Mouse (Mus musculus) mouse embryonic stem cell (cell line): Measurements from ENCODE around the gene Abcb1a.
"Not testable (repeated sequence)": the region's sequence is repeated elsewhere in the genome, so short reads cannot be mapped to it uniquely, and the experiment has no call there.

ENCODE experiments used
- in situ Hi-C, 2 experiments: fragments of 300-500 bp; cut with MboI; formaldehyde crosslinking; loops; 1 replicate in 1 of 2; 3 replicates in 1 of 2; pipeline ENCODE4 v1.14.3; 2019 to 2020; ENCODE audit warnings: low sequenced_read_pairs in 2 of 2, low pct_unique_long_range_greater_than_20kb in 1 of 2, mixed read lengths in 1 of 2; ENCODE audit not compliant: unreplicated experiment in 1 of 2

The Abcb1a gene

DNA sequence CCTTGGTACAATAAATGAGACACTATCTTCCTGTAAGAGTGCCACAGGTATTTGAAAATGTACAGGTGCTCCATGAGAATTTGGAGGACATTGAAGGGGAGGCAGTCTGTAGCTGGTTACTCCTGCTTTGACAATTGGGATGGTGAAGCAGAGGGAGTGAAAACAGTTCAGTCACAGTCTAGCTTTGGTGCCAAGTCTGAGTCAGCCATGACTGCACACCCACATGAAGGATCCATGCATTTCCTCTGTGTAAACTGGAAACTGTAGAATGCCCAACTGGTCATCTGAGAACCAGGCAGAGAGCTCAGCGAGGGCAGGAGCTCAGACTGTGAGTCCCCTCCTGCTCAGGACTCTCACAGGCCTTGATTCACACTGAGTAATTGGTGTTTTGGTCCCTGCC is 59.7 kb downstream of the Abcb1a start:
- in situ Hi-C loops = no loop called here

DNA sequence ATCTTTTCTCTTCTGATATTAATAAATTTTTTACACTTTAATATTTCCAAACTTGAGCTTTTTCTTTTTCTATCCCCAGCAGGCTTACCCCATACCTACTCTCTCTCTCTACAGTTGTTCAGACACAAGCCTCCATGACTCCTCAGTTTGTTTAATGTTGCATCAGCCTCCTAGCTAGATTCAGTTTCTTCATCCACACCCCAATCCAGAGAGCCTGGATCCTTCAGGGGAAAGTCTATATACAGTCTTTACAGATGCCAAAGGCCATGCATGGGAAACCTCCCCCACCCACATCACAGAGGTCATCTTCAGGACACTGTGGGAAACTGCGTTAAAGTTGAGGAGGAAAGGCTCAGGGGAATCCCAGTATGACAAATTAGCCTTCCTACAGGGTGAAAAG is 62.3 kb downstream of the Abcb1a start:
- in situ Hi-C loops = no loop called here

DNA sequence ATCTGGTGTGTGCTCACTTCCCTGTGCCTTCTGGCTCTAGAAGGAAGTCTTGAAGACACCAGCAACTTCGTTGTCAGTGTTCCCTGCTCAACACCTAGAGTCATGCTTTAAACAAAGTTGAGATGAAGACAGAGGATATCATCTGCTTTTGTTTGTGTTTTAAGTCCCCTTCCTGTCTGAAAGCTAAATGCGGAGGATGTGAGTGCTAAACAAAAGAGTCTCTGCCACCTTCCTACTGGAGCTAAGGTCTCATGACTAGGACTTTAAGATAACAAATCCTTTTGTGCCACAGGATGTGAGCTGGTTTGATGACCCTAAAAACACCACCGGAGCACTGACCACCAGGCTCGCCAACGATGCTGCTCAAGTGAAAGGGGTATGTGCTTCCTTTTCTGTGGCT is 63.0 kb downstream of the Abcb1a start:
- in situ Hi-C loops = no loop called here

DNA sequence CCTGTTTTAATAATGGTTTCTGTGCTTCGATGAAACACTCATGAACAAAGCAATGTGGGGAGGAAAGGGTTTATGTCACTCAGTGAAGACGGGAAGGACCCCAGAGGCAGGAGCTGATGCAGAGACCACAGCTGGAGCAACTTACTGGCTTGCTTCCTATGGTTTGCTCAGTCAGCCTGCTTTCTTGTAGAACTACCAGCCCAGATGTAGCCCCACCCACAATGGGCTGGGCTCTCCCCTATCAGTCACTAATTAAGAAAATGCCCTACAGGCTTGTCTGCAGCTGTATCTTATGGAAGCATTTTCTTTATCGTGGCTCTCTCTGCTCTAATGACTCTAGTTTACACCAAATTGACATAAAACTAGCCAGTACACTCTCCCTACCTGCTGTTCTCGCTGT is 67.9 kb downstream of the Abcb1a start:
- in situ Hi-C loops = no loop called here

DNA sequence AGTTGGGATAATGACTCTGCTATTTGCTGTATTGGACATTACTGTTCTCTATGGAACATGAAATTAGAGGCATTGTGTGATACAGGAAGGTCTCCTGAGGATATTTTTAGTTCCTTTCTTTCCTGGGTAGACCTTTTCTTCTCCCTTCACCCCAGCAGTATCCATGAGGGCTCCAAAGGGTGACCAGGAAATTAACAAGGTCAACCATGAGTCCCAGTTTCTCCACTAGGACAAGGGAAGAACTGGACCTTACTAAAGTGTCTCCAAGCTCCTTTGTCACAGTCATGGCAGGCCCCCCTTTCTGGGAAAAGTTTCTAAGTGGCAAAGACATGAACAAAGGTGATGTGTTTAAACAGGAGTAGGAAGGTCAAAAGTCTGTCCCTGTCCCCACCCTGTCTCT is 72.8 kb downstream of the Abcb1a start:
- in situ Hi-C loops = loop anchor here in 1 of 2 experiments (10.0 kb wide), 1 partner anchor 112 kb away; no protein-coding TSS in a partner anchor

DNA sequence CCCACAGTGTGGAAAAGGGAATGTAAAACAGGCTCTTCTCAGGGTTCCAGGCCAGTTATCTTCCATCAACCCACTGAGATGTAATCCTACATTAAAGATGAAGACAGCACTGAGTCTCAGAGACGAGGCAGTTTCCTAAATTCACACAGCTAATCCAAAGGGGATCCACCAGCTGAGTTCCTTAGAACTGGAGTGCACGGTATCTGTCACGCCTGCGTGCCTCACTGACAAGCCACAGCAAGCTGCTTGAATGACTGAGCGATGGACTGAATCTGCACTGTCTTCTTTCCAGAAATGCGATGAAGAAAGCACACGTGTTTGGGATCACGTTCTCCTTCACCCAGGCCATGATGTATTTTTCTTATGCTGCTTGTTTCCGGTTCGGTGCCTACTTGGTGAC is 73.4 kb downstream of the Abcb1a start:
- in situ Hi-C loops = loop anchor here in 1 of 2 experiments (10.0 kb wide), 1 partner anchor 111 kb away; no protein-coding TSS in a partner anchor

DNA sequence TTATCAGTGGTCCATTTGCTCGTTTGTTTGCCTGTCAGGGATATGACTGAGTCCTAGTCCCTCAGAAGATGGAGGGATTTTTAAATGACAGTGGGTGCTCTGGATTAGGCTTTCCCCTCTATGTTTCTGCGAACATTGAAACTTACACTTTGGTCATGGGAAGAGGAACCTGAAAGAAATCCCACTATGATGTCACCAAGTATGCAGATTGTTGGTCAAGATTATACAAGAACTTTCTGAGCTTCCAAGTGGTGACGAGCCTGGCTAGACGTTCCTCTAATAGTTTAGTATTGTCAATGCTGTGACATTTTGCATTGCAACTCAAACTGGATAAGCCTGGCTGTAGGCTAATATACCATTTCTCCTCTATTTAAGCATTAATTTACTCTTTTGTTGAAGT is 76.5 kb downstream of the Abcb1a start:
- in situ Hi-C loops = loop anchor here in 1 of 2 experiments (10.0 kb wide), 1 partner anchor 108 kb away; no protein-coding TSS in a partner anchor

DNA sequence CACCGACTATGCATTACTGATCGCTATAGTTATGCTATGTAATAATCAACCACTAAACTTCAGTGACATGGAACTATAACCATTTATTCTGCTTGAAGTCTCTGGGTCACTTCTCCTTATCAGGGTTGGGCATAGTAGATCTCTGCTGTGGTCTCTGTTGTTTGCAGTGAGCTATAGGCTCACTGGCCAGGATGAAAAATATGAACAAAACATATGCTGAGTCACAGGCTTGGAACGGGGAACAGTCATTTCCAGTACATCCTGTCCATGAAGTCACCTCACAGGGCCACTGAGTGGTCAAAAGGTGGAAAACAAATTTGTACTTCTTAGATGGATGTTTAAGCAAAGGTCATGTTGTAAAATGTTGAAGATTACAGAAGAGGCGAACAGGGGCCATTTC is 77.2 kb downstream of the Abcb1a start:
- in situ Hi-C loops = loop anchor here in 1 of 2 experiments (10.0 kb wide), 1 partner anchor 108 kb away; no protein-coding TSS in a partner anchor

DNA sequence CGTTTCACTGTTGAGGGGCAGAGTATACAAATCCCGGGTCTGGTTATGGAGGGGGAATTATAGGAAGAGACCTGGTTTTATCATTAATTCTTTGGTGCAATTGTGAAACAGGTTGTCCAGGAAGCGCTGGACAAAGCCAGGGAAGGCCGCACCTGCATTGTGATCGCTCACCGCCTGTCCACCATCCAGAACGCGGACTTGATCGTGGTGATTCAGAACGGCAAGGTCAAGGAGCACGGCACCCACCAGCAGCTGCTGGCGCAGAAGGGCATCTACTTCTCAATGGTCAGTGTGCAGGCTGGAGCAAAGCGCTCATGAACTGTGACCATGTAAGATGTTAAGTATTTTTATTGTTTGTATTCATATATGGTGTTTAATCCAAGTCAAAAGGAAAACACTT is 87.4 kb downstream of the Abcb1a start:
- in situ Hi-C loops = not testable (repeated sequence)

DNA sequence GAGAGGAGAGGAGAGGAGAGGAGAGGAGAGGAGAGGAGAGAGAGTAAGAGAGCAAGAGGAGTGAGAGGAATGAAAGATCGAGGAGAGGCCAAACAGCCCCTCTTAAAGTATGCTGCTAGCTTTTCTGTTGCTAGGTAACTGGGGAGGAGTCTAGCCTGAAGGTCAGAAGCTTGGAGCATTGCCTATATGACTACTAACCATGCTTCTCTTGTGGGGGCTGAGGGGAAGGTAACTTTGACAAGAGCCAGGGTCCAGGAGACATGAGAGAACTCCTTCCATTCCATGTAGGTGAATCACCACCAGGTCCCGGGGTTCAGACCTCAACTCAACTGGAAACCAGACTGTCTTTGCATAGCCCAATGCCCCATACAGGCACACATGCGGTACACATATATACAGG is 113.0 kb downstream of the Abcb1a start:
- in situ Hi-C loops = no loop called here

DNA sequence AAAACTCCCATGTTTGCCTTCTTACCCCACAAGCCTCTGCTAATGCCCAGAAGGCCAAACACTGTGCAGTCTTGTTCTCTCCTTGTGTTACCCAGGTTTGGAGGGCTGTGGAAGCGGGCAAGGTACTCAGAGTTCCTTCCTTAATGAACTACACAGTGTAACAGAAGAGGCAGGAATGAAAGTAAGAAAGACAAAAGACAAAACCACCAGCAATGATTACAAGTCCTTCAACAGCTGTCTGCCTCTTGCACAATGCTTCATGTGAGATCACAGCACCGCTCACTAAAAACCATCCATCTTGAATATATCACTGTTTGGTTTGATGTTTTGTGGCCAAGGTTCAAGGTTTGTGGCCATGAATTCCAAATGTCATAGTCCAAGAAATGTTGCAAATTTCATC is 118.4 kb downstream of the Abcb1a start:
- in situ Hi-C loops = no loop called here

DNA sequence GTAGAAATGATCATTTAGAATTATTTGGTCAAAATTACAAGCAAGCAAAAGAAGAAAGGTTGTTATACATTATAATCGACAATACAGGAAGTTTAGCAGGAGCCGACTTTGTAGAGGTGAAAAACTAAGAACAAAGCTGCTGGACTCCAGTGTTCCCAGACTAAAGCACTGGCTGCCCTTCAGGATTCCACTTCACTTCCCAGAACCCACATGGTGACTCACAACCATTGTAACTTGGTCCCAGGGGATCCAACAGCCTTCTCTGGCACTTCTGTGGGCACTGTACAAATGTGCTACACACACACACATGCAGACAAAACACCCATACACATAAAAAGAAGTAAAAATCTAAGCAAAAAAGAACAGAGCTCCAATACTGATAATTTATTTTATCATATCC is 118.9 kb downstream of the Abcb1a start:
- in situ Hi-C loops = no loop called here

DNA sequence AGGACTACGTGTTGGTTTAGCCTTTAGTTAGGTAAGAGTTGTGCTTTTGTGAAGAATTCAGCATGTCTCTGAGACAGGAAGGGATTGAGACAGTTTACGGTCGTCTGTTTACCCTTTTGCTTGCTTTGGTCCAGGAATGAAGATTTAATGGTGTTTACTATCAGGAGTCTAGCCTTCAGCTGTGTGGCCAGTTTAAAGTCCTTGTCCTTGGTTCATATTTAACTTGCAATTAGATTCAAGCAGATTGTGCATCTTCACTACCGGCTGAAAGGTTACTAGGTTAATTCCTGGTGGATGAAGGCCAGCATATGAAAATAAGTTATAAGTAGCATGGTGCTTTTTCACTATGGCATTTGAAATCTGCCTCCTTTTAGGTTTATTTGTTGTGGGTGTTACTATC is 132.4 kb downstream of the Abcb1a start:
- in situ Hi-C loops = no loop called here
